Mouse (Mus musculus) bone marrow, adult 2 months (tissue): ENCODE data around the gene Arhgap24.

Experiments
- CTCF ChIP-seq: fragments of 200-500 bp; IDR thresholded peaks from 2 replicates; pipeline ENCODE4 v1.5.1; 2011; ENCODE audit warnings: low read length, control low read depth; ENCODE audit not compliant: control insufficient read depth, insufficient read depth
- POLR2A ChIP-seq: fragments of 200-500 bp; IDR thresholded peaks from 2 replicates; pipeline ENCODE4 v1.6.1; 2011; ENCODE audit warnings: low read depth, mild to moderate bottlenecking, control low read depth, low read length, borderline replicate concordance; ENCODE audit not compliant: control insufficient read depth

GRCm38 (mm10) chr5:102670731-102671345 lies 189.6 kb downstream of the Arhgap24 start:
- TF ChIP-seq POLR2A (no peak), CTCF (no peak)
